Mouse (Mus musculus) limb, embryonic 13.5 days (tissue): ENCODE results near the gene Card10. TPM values are rescaled to one million over a fixed set of nuclear protein-coding genes. Genes with fewer than 3 reads are reported as not detected.

ENCODE experiments used
- ATAC-seq: fragments of 200-750 bp; cut with Nextera tagmentation; 2 replicates; pipeline ENCODE4 v1.8.0; 2017; ENCODE audit warnings: low read depth, moderate number of reproducible peaks, moderate TSS enrichment; ENCODE audit not compliant: low FRiP score
- H3K27ac ChIP-seq: fragments of 300-500 bp; sonication (generic); 2 replicates; pipeline ENCODE4 v1.5.1; 2015; ENCODE audit warnings: inconsistent platforms, mild to moderate bottlenecking, moderate library complexity
- H3K27me3 ChIP-seq: fragments of 300-500 bp; sonication (generic); 2 replicates; pipeline ENCODE4 v1.6.1; 2015; ENCODE audit warnings: mild to moderate bottlenecking, inconsistent platforms
- H3K36me3 ChIP-seq: fragments of 300-500 bp; sonication (generic); 2 replicates; pipeline ENCODE4 v1.6.1; 2015; ENCODE audit warnings: inconsistent platforms, mild to moderate bottlenecking, moderate library complexity
- H3K4me1 ChIP-seq: fragments of 300-500 bp; sonication (generic); 2 replicates; pipeline ENCODE4 v1.6.1; 2015; ENCODE audit warnings: inconsistent platforms
- H3K4me2 ChIP-seq: fragments of 300-500 bp; sonication (generic); replicated peaks from 2 replicates; pipeline ENCODE4 v1.6.1; 2015; ENCODE audit warnings: inconsistent platforms, mild to moderate bottlenecking, moderate library complexity
- H3K4me3 ChIP-seq: fragments of 300-500 bp; sonication (generic); 2 replicates; pipeline ENCODE4 v1.5.1; 2015; ENCODE audit warnings: moderate library complexity, mild to moderate bottlenecking, inconsistent platforms
- H3K9ac ChIP-seq: fragments of 300-500 bp; sonication (generic); 2 replicates; pipeline ENCODE4 v1.6.1; 2015; ENCODE audit warnings: mild to moderate bottlenecking, inconsistent platforms
- H3K9me3 ChIP-seq: fragments of 300-500 bp; sonication (generic); 2 replicates; pipeline ENCODE4 v1.6.1; 2016; ENCODE audit warnings: inconsistent platforms
- WGBS: fragments of 180-500 bp; shearing (Covaris S2); methylation state at CpG from one replicate; pipeline ENCODE4 v1.1.7; 2015; 5-methylcytosine and 5-hydroxymethylcytosine counted together
- polyA plus RNA-seq: library from polyadenylated mRNA; unstranded; fragments of >200 nt; fragmentation: Nextera tagmentation; extraction: Ambion mirVana; gene quantifications from 2 replicates; pipeline ENCODE4 v1.2.1, GENCODE M21; 2015

Card10 gene
- polyA plus RNA-seq, 1 experiment from 2014 or later = 3.0 TPM

GRCm38 (mm10) chr15:78809739-78810138 lies 6.9 kb upstream of the Card10 start:
- no peaks in the 10 kb centered on the region for H3K36me3 ChIP-seq
- H3K9me3 ChIP-seq = no peaks in the 10 kb centered on the region
- H3K4me1 ChIP-seq = peaks cover 20% of the 10 kb centered on the region
- peaks cover 47% of the 10 kb centered on the region for H3K27me3 ChIP-seq
- no peak overlapping the region for H3K4me3 ChIP-seq
- H3K27ac ChIP-seq = no peak overlapping the region
- H3K9ac ChIP-seq = no peak overlapping the region
- ATAC-seq = no peak
- 43% methylated on average over 9 of the region's 9 CpGs for WGBS
- H3K4me2 ChIP-seq = no peak overlapping the region

DNA sequence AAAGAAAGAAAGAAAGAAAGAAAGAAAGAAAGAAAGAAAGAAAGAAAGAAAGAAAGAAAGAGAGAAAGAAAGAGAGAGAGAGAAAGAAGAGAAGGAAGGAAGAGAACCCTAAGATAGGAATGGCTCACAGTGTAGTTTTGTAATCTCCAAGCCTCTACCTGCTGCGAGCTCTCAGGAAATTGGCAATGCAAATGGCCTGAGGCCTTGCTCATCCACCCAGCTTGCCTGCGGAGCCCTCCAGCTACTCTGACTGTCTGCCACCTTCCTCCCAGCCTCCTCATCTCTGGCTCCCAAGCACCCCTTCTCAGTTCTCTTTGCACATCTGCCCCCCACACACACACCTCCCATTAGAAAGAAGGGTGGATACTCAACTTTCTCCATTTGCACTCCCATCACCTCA lies 6.1 kb upstream of the Card10 start:
- Histone ChIP-seq H3K4me3 (no peak overlapping the region), H3K9me3 (no peaks in the 10 kb centered on the region), H3K4me2 (no peak overlapping the region), H3K27me3 (peaks cover 55% of the 10 kb centered on the region), H3K4me1 (peaks cover 20% of the 10 kb centered on the region), H3K9ac (no peak overlapping the region), H3K27ac (no peak overlapping the region), H3K36me3 (no peaks in the 10 kb centered on the region)
- WGBS = 70% methylated on average over 2 of the region's 2 CpGs
- ATAC-seq = no peak

DNA sequence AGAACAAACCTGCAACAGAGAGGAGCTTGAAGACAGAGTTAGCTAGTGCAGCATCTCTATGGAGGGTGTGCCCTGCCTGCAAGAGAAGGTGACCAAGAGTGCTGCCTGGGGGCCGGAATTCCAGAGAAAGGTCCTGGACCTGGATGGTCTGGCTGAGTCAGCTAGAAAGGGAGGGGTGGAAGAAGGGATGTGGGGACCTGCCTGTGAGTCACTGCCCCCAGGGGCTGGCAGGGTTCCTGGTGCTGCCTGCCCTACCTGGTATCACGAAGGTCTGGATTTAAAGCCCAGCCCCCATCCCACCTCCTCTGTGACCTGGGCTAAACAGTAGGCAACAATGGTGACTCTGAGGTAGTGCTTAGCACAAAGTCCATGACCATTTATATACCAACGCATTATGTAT lies 4.3 kb upstream of the Card10 start:
- WGBS = 63% methylated on average over 3 of the region's 3 CpGs
- H3K36me3 ChIP-seq = no peaks in the 10 kb centered on the region
- H3K27ac ChIP-seq = no peak overlapping the region
- peaks cover 73% of the 10 kb centered on the region for H3K27me3 ChIP-seq
- no peak overlapping the region for H3K9ac ChIP-seq
- ATAC-seq = no peak
- H3K4me2 ChIP-seq = no peak overlapping the region
- H3K4me3 ChIP-seq = no peak overlapping the region
- H3K4me1 ChIP-seq = peaks cover 35% of the 10 kb centered on the region
- no peaks in the 10 kb centered on the region for H3K9me3 ChIP-seq

- no peak overlapping the region for H3K4me3 ChIP-seq
- no peak overlapping the region for H3K9ac ChIP-seq
- H3K36me3 ChIP-seq = no peaks in the 10 kb centered on the region
- H3K27ac ChIP-seq = no peak overlapping the region
- peaks cover 39% of the 10 kb centered on the region for H3K4me1 ChIP-seq
- H3K27me3 ChIP-seq = peaks cover 78% of the 10 kb centered on the region
- WGBS = 40% methylated on average over 2 of the region's 2 CpGs
- no peaks in the 10 kb centered on the region for H3K9me3 ChIP-seq
- H3K4me2 ChIP-seq = no peak overlapping the region
- no peak for ATAC-seq
Measured at GRCm38 (mm10) chr15:78806614-78807013, 3.8 kb upstream of the Card10 start.

DNA sequence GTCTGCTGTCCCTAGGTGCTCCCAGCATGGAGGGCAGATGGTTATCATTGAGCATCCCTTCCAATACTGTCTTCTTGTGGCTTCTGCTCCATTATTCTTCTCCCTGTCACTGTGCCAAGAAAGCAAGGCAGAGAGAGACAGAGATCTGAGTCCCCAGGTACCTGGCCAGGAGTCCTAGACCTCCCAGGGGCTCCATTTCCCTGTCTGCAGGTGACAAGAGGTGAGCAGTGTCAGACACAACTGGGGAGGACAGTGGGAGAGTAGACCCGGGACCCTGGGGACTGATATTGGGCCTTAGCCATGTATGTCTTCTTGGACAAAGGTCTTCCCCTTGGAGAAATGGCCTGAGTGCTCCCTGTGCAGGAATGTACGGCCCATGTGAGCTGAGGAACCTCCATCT lies 2.5 kb upstream of the Card10 start:
- Histone ChIP-seq H3K4me2 (no peak overlapping the region), H3K9ac (no peak overlapping the region), H3K36me3 (no peaks in the 10 kb centered on the region), H3K27ac (no peak overlapping the region), H3K4me3 (no peak overlapping the region), H3K4me1 (peaks cover 39% of the 10 kb centered on the region), H3K9me3 (no peaks in the 10 kb centered on the region), H3K27me3 (peaks cover 91% of the 10 kb centered on the region)
- ATAC-seq = no peak
- 76% methylated on average over 2 of the region's 2 CpGs for WGBS

DNA sequence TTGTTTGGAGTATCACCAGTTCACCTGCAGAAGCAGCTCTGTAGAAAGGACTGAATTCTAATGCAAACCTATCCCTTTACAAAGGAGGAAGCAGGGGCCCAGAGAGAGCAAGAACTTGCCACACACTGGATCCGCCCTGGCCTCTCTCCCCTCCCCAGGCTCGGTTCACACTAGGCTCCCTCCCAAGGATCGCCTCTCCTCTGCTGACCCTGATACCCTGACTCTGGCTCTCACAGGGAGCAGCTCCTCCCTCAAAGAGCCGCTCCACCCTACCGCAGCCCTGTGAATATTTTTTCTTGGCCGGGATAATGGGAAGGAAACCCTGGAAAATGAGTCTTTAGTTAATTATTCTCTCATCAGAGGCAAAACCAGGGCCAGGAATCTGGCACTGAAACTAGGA lies 1.5 kb upstream of the Card10 start:
- Histone ChIP-seq H3K4me2 (no peak overlapping the region), H3K9me3 (no peaks in the 10 kb centered on the region), H3K4me1 (peaks cover 29% of the 10 kb centered on the region), H3K36me3 (no peaks in the 10 kb centered on the region), H3K27ac (no peak overlapping the region), H3K27me3 (peaks cover 94% of the 10 kb centered on the region), H3K9ac (no peak overlapping the region), H3K4me3 (no peak overlapping the region)
- 10% methylated on average over 6 of the region's 6 CpGs for WGBS
- ATAC-seq = no peak

GRCm38 (mm10) chr15:78803499-78803900 lies 658 bp upstream of the Card10 start:
- ATAC-seq = no peak
- Histone ChIP-seq H3K9me3 (no peaks in the 10 kb centered on the region), H3K4me1 (peaks cover 33% of the 10 kb centered on the region), H3K4me3 (peak overlapping the region; percentile 62), H3K27me3 (peaks cover 97% of the 10 kb centered on the region), H3K27ac (no peak overlapping the region), H3K9ac (no peak overlapping the region), H3K4me2 (peak overlapping the region; percentile 90; the same call in 1 of the 2 replicates), H3K36me3 (no peaks in the 10 kb centered on the region)
- 8% methylated on average over 8 of the region's 8 CpGs for WGBS

DNA sequence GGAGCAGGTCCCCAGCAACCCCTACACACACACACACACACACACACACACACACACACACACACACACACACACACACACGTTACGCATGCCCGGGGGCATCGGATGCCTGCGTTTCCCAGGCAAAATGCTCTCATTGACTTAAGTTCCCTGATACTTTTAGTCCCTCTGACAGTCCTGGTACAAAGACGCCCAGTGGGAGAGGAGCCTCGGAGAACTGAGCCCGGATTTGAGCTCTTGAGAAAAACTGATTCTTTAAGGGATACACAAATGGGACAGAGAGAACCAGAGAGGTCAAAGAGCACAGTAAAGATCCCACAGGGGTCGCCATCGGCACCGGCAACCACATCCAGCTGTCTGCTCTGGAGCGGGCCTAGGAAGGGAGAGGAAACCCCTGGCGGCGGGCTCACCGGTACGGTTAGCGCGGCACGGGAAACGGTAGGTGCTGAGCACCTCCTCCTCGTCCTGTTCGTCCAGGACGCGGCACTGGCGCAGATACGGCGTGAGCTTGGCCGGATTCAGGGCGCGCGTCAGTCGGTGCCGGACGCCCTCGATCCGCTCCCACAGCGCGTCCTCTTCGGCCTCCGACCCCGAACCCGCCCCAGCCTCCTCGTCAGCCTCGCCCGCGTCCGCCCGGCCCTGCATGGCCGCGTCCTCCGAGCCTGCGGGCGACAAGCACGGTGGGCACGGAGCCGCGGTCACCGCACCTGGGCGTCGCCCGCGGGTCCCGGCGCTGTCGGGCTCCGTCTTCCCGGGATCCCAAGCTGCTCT lies 686 bp downstream of the Card10 start:
- H3K4me2 ChIP-seq = peak overlapping the region; percentile 90
- H3K27me3 ChIP-seq = peaks cover 97% of the 10 kb centered on the region
- no peaks in the 10 kb centered on the region for H3K9me3 ChIP-seq
- ATAC-seq = no peak
- WGBS = 3% methylated on average over 67 of the region's 67 CpGs
- no peaks in the 10 kb centered on the region for H3K36me3 ChIP-seq
- H3K27ac ChIP-seq = no peak overlapping the region
- H3K4me3 ChIP-seq = peak overlapping the region; percentile 62
- peaks cover 36% of the 10 kb centered on the region for H3K4me1 ChIP-seq
- H3K9ac ChIP-seq = peak overlapping the region; percentile 63

GRCm38 (mm10) chr15:78801571-78801970 lies 1.3 kb downstream of the Card10 start:
- Histone ChIP-seq H3K4me3 (peak overlapping the region; percentile 62), H3K9me3 (no peaks in the 10 kb centered on the region), H3K9ac (no peak overlapping the region), H3K27me3 (peaks cover 97% of the 10 kb centered on the region), H3K36me3 (no peaks in the 10 kb centered on the region), H3K4me1 (peaks cover 35% of the 10 kb centered on the region), H3K27ac (no peak overlapping the region), H3K4me2 (peak overlapping the region; percentile 90)
- 56% methylated on average over 9 of the region's 9 CpGs for WGBS
- no peak for ATAC-seq

GRCm38 (mm10) chr15:78799029-78799428 lies 3.8 kb downstream of the Card10 start:
- Histone ChIP-seq H3K4me1 (peaks cover 39% of the 10 kb centered on the region), H3K9ac (no peak overlapping the region), H3K36me3 (no peaks in the 10 kb centered on the region), H3K27me3 (peaks cover 97% of the 10 kb centered on the region), H3K9me3 (no peaks in the 10 kb centered on the region), H3K4me3 (peak overlapping the region; percentile 8; the same call in 1 of the 2 replicates), H3K4me2 (0 out of 2 replicates have a peak overlapping the region, but pooled peaks have one; percentile 14), H3K27ac (no peak overlapping the region)
- WGBS = 44% methylated on average over 20 of the region's 21 CpGs
- ATAC-seq = no peak

DNA sequence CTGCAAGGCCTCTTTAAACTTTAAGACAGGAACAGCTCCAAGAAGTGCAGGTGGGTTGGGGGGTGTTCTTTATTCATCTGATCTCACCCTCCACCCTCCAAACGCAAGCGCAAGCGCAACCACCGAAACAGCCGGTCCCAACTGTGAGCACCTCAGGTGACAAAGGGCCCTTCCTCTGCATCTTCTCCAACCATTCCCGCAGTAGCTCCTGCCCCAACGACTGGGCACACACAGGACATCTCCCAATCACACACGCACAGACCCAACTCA lies 5.8 kb downstream of the Card10 start:
- H3K27ac ChIP-seq = no peak overlapping the region
- peak overlapping the region; percentile 23; the same call in 1 of the 2 replicates for H3K4me2 ChIP-seq
- H3K4me3 ChIP-seq = no peak overlapping the region
- ATAC-seq = no peak
- H3K27me3 ChIP-seq = peaks cover 97% of the 10 kb centered on the region
- no peaks in the 10 kb centered on the region for H3K36me3 ChIP-seq
- no peak overlapping the region for H3K9ac ChIP-seq
- 30% methylated on average over 8 of the region's 8 CpGs for WGBS
- H3K9me3 ChIP-seq = no peaks in the 10 kb centered on the region
- H3K4me1 ChIP-seq = peaks cover 22% of the 10 kb centered on the region

GRCm38 (mm10) chr15:78796196-78797059 lies 6.4 kb downstream of the Card10 start:
- ATAC-seq = peak; percentile 62
- peaks cover 96% of the 10 kb centered on the region for H3K27me3 ChIP-seq
- H3K4me1 ChIP-seq = peaks cover 20% of the 10 kb centered on the region
- WGBS = 21% methylated on average over 25 of the region's 25 CpGs
- H3K36me3 ChIP-seq = no peaks in the 10 kb centered on the region
- no peak overlapping the region for H3K27ac ChIP-seq
- no peak overlapping the region for H3K4me3 ChIP-seq
- H3K9me3 ChIP-seq = no peaks in the 10 kb centered on the region
- no peak overlapping the region for H3K9ac ChIP-seq
- H3K4me2 ChIP-seq = peak overlapping the region; percentile 23; the same call in 1 of the 2 replicates
